Mouse (Mus musculus): ENCODE data around the gene Clip1. TPM values are rescaled to one million over a fixed set of nuclear protein-coding genes. Genes with fewer than 3 reads are reported as not detected.
A peak's percentile ranks its signal among the peaks of the same experiment; 100 is the strongest.

Clip1 gene
- polyA plus RNA-seq, 1 experiment from 2014 or later: 74.6 TPM

DNA sequence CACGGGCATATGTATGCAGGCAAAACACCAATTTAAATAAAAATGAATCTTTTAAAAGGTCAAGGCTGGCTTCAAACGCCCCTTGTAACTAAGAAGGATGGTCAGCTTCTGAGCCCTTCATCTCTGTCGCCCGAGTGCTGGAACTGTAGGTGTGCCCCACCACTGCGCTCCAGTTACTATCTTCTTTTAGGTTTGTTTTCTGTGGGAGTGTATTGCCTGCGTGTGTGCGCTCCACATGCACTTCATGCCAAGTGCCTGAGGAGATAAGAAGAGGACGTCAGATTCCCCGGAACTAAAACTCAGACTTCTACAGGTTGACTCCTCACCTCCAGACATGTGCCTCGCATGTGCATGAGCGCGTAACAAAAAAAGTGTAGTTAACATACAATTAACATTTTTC lies 16.5 kb downstream of the Clip1 start:
- Histone ChIP-seq H3K27ac (no peak overlapping the region), H3K27me3 (no peaks in the 10 kb centered on the region), H3K4me3 (no peak overlapping the region), H3K9ac (no peak overlapping the region), H3K4me2 (replicated peaks) (no peak overlapping the region), H3K36me3 (no peaks in the 10 kb centered on the region), H3K4me1 (peaks cover 10% of the 10 kb centered on the region), H3K9me3 (replicated peaks) (no peaks in the 10 kb centered on the region)
- WGBS: 92% methylated on average over 12 of the region's 12 CpGs
- ATAC-seq (ENCODE audit: low FRiP score): no peak

DNA sequence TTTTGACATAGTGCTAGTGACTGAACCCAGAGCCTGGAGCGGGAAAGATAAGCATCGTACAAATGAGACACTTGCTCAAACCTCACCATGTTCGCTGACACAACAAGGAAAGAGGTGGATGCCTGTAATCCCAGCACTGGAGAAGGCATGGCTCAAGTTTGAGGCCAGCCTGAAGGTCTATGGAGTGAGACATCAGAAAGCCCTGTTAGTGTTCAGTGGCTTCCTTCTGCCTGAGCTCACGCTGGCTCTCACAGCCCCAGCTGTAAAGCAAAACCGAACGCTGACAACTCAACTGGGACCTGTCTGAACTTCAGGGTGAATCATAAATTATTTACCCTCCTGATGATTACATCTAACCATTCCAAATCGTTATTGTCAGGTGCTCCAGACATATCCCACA lies 18.5 kb downstream of the Clip1 start:
- H3K4me3 ChIP-seq: no peak overlapping the region
- H3K36me3 ChIP-seq: no peaks in the 10 kb centered on the region
- no peak overlapping the region for H3K27ac ChIP-seq
- ATAC-seq (ENCODE audit: low FRiP score): no peak
- no peak overlapping the region for H3K4me2 ChIP-seq (replicated peaks)
- H3K27me3 ChIP-seq: no peaks in the 10 kb centered on the region
- H3K9me3 ChIP-seq (replicated peaks): no peaks in the 10 kb centered on the region
- 85% methylated on average over 7 of the region's 7 CpGs for WGBS
- peaks cover 7% of the 10 kb centered on the region; the same call in 1 of the 2 replicates for H3K4me1 ChIP-seq
- no peak overlapping the region for H3K9ac ChIP-seq

DNA sequence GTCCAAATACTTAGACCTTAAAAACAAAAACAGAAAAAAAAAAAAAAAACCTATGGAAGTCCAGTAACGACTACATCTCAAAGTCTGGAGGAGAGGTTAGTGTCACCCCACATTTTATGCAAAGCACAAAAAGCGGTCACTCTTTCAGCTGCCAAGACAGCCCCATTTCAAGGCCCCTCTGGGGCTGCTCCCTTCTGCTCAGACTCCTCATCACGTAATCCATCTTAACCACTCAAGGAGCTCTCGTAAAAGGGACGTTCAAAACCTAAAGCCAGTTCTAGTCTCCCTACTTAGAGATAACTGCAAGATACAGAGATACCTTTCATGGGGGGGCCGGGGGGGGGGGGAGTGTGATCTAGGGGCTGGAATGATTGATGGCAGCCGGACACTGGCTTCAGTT lies 20.1 kb downstream of the Clip1 start:
- Histone ChIP-seq H3K4me2 (replicated peaks) (no peak overlapping the region), H3K9me3 (replicated peaks) (no peaks in the 10 kb centered on the region), H3K4me3 (no peak overlapping the region), H3K4me1 (peaks cover 5% of the 10 kb centered on the region; the same call in 1 of the 2 replicates), H3K27ac (no peak overlapping the region), H3K27me3 (no peaks in the 10 kb centered on the region), H3K36me3 (no peaks in the 10 kb centered on the region), H3K9ac (no peak overlapping the region)
- 80% methylated on average over 7 of the region's 7 CpGs for WGBS
- ATAC-seq (ENCODE audit: low FRiP score): no peak

DNA sequence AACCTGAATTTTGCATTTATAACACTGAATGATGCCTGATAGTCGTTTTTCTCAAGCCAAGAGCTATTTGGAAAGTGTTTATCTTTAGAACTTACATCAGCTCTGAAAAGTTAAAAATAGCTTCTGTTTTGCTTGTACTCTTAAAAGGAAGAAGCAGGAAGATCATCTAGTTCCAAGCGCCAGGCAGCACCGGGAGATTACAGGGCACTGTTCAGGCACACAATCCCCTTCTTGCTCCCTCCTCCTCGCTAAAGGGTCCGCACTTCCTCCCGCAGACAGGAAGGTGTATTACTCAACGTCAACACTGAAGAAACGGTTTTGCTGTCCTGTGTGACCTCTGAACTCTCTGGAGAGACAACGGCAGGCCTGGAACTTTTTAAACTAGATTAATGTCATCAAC lies 22.4 kb downstream of the Clip1 start:
- Histone ChIP-seq H3K36me3 (no peaks in the 10 kb centered on the region), H3K4me1 (peaks cover 5% of the 10 kb centered on the region; the same call in 1 of the 2 replicates), H3K27ac (no peak overlapping the region), H3K9ac (no peak overlapping the region), H3K4me2 (replicated peaks) (no peak overlapping the region), H3K27me3 (no peaks in the 10 kb centered on the region), H3K9me3 (replicated peaks) (no peaks in the 10 kb centered on the region), H3K4me3 (no peak overlapping the region)
- no peak for ATAC-seq (ENCODE audit: low FRiP score)
- 69% methylated on average over 9 of the region's 9 CpGs for WGBS

DNA sequence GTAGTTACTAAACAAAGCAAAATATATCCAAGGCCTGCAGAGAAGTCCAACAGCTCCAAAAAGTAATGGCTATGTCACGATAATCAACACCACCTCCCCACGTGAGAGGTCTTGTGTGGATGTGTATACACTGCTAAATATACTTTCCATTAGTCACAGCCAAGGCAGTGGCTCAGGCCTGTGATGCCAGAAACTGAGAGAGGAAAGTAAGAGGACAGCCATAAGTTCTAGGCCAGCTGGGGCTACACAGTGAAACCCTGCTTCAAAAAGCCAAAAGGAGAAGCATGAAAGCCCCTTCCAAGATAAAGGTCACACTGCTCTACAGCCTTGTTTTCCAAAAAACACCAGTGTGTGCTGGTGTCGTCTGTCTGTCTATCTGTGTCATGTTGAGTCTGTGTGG lies 22.8 kb downstream of the Clip1 start:
- no peak for ATAC-seq (ENCODE audit: low FRiP score)
- WGBS: 88% methylated on average over 3 of the region's 3 CpGs

DNA sequence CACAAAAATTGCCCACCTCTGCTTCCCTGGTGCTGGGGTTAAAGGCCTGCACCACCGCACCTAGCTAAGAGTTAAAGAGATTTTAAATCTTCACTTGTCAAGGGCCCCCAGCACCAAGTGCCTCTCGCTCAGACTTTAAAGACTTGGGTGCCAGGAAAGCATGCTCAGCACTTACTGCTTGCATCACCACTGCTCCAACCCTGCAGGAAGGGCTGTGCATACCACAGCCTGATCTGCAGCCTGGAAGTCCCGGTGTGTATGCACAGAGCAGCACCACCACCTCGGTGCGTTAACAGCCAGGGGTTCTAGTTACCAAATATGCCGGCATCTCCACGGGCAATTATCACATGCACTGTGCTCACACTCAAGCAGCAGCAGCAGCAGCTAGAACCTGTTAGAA lies 26.8 kb downstream of the Clip1 start:
- Histone ChIP-seq H3K27ac (no peak overlapping the region), H3K4me3 (no peak overlapping the region), H3K4me1 (peaks cover 5% of the 10 kb centered on the region; the same call in 1 of the 2 replicates), H3K9ac (no peak overlapping the region), H3K27me3 (no peaks in the 10 kb centered on the region), H3K9me3 (replicated peaks) (no peaks in the 10 kb centered on the region), H3K36me3 (peaks cover 20% of the 10 kb centered on the region), H3K4me2 (replicated peaks) (no peak overlapping the region)
- 89% methylated on average over 7 of the region's 7 CpGs for WGBS
- no peak for ATAC-seq (ENCODE audit: low FRiP score)

More for the DNA sequence above, 22.8 kb downstream of the Clip1 start:
- no peak overlapping the region for H3K9ac ChIP-seq
- H3K27ac ChIP-seq: peak overlapping the region; percentile 4; the same call in 1 of the 2 replicates
- H3K4me2 ChIP-seq (replicated peaks): no peak overlapping the region
- no peaks in the 10 kb centered on the region for H3K9me3 ChIP-seq (replicated peaks)
- H3K4me3 ChIP-seq: no peak overlapping the region
- peaks cover 5% of the 10 kb centered on the region; the same call in 1 of the 2 replicates for H3K4me1 ChIP-seq
- H3K27me3 ChIP-seq: no peaks in the 10 kb centered on the region
- H3K36me3 ChIP-seq: no peaks in the 10 kb centered on the region

DNA sequence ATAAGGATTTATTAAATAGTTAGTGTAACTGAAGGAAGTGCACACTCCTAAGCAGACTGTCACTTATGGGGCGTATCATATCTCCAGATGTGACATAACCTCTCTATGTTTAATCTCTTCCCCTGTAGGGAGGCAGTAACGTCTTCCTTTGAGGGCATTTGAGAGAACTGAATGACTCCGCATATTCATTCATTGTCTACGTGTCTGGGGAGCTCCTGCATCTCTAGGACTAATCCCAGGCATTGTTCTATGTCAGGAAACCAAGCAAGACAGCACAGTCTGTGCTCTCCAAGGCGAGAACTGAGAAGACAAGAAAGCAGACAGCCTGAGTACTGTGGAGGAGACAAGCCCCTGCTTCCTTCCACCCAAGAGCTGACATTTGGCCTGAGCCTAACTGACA lies 29.5 kb downstream of the Clip1 start:
- no peak overlapping the region for H3K4me3 ChIP-seq
- no peak overlapping the region for H3K27ac ChIP-seq
- no peak overlapping the region for H3K9ac ChIP-seq
- no peak for ATAC-seq (ENCODE audit: low FRiP score)
- H3K4me1 ChIP-seq: peaks cover 3% of the 10 kb centered on the region; the same call in 1 of the 2 replicates
- H3K36me3 ChIP-seq: peaks cover 20% of the 10 kb centered on the region
- H3K27me3 ChIP-seq: no peaks in the 10 kb centered on the region
- 51% methylated on average over 5 of the region's 5 CpGs for WGBS
- H3K9me3 ChIP-seq (replicated peaks): no peaks in the 10 kb centered on the region
- H3K4me2 ChIP-seq (replicated peaks): no peak overlapping the region

DNA sequence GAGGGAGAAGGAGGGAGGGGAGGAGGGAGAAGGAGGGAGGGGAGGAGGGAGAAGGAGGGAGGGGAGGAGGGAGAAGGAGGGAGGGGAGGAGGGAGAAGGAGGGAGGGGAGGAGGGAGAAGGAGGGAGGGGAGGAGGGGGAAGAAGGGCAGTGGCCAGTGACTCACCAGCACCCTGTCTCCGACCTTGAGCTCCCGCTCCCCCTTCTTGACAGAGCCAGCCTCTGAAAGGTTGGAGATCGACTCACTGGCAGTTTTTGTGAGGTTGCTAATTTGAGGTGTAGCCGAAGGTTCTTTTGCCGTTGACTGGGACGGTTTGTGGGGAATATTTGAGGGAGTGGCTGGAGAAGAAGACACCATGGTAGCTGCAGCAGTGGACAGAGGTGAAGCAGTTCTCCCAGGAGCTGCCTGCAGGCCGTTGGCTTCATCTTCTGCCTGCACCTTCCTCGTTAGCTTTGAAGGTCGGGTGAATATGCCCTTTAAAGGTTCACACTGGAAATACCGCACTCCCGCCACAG lies 31.1 kb downstream of the Clip1 start:
- WGBS: 89% methylated on average over 11 of the region's 11 CpGs
- Histone ChIP-seq H3K27me3 (no peaks in the 10 kb centered on the region), H3K9me3 (replicated peaks) (no peaks in the 10 kb centered on the region), H3K4me2 (replicated peaks) (no peak overlapping the region), H3K27ac (no peak overlapping the region), H3K9ac (no peak overlapping the region), H3K4me1 (no peaks in the 10 kb centered on the region), H3K36me3 (peaks cover 24% of the 10 kb centered on the region), H3K4me3 (no peak overlapping the region)
- no peak for ATAC-seq (ENCODE audit: low FRiP score)

DNA sequence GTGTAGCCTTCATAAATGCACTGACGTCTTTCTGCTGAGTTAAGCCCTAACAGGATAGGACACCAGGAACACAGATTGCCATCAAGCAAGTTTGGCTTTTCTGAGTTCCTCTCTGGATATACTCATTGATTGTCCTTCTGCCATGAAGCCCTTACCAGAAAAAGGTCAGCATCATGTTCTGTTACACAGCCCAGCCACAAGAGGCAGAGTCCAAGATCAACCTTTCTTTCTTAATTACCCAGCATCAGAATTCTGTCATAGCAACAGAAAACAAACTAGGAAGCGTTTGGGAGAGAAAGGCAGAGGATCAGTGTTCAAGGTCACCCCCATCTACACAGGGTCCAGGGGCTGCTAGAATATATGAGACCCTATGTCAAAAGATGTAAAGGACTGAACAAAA lies 33.6 kb downstream of the Clip1 start:
- Histone ChIP-seq H3K36me3 (peaks cover 48% of the 10 kb centered on the region), H3K4me2 (replicated peaks) (no peak overlapping the region), H3K27me3 (no peaks in the 10 kb centered on the region), H3K9ac (no peak overlapping the region), H3K4me1 (no peaks in the 10 kb centered on the region), H3K9me3 (replicated peaks) (no peaks in the 10 kb centered on the region), H3K27ac (no peak overlapping the region), H3K4me3 (no peak overlapping the region)
- 73% methylated on average over 2 of the region's 2 CpGs for WGBS
- ATAC-seq (ENCODE audit: low FRiP score): no peak

DNA sequence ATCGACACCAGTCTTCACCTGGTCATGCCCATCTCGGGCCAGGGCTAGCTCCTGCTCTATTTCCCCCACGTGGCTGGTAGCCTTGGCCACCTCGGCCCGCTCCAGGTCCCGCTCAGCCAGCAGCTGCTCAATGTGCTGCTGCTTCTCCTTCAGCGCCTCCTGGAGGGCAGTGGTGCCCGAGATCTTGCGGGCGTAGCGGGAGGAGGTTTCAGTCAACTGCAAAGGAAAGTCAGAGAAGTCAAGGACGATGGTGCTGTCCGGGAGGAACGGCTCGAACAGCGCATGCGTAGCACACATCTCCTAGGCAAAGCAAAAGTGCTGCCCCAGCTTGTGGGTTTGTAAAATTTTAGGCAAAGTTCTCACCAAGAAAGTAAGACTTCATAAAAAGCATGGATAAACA lies 42.0 kb downstream of the Clip1 start:
- Histone ChIP-seq H3K27me3 (no peaks in the 10 kb centered on the region), H3K27ac (no peak overlapping the region), H3K9ac (no peak overlapping the region), H3K36me3 (peaks cover 76% of the 10 kb centered on the region), H3K4me3 (no peak overlapping the region), H3K4me1 (no peaks in the 10 kb centered on the region), H3K4me2 (replicated peaks) (no peak overlapping the region), H3K9me3 (replicated peaks) (no peaks in the 10 kb centered on the region)
- no peak for ATAC-seq (ENCODE audit: low FRiP score)
- 96% methylated on average over 17 of the region's 17 CpGs for WGBS

DNA sequence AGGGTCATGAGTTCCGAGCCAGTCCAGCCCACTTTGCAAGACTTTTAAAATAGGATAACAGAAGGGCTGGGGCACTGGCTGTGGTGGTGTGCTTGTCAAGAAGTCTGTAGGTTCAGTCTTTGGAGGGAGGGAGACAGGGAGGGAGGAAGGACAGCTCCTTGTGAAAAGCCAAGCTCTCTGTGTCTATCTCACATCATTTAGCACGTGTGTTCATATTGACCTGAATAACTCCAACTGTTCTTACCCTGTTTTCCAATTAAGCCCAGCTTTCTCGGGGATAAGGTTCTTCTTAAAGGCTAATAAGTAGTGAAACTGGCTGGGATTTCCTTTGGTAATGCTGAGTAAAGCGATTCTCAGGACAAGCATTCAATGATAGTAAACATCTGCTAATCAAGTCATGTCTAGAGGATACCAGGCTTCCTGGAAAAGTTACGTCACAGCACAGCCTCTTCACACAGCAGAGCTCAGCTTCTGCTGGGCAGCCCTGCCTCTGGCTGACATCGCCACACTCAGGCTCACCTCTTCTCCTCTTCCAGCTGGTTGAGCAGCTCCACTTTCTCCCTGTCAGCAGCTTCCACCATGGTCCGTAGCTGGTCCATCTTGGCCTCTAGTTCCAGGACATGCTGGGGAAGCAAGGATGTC lies 43.0 kb downstream of the Clip1 start:
- ATAC-seq (ENCODE audit: low FRiP score): no peak
- Histone ChIP-seq H3K27me3 (no peaks in the 10 kb centered on the region), H3K36me3 (peaks cover 71% of the 10 kb centered on the region), H3K27ac (no peak overlapping the region), H3K4me3 (no peak overlapping the region), H3K4me2 (replicated peaks) (no peak overlapping the region), H3K9me3 (replicated peaks) (no peaks in the 10 kb centered on the region), H3K9ac (no peak overlapping the region), H3K4me1 (no peaks in the 10 kb centered on the region)
- WGBS: 92% methylated on average over 7 of the region's 7 CpGs

DNA sequence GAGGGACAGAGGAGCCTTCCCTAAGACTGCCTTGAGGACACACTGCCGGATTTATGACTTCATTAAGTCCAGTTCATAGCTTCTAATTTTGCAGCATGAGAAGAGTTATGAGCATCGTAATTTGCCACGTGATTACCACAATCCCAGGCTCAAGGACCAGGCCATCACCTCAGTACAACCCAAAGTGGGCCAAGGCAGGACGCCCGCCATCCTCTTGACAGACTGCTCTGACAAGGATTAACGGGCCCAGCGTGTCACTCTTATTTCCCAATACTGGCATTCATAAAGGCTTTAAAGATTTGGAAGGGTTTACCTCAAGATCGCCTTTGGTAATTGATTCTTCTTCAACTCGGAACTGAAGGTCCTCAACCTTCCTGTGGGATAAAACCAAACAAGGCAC lies 44.2 kb downstream of the Clip1 start:
- Histone ChIP-seq H3K4me1 (no peaks in the 10 kb centered on the region), H3K4me2 (replicated peaks) (no peak overlapping the region), H3K27me3 (no peaks in the 10 kb centered on the region), H3K27ac (no peak overlapping the region), H3K36me3 (peaks cover 70% of the 10 kb centered on the region), H3K9ac (no peak overlapping the region), H3K4me3 (no peak overlapping the region), H3K9me3 (replicated peaks) (no peaks in the 10 kb centered on the region)
- WGBS: 93% methylated on average over 9 of the region's 9 CpGs
- ATAC-seq (ENCODE audit: low FRiP score): no peak

DNA sequence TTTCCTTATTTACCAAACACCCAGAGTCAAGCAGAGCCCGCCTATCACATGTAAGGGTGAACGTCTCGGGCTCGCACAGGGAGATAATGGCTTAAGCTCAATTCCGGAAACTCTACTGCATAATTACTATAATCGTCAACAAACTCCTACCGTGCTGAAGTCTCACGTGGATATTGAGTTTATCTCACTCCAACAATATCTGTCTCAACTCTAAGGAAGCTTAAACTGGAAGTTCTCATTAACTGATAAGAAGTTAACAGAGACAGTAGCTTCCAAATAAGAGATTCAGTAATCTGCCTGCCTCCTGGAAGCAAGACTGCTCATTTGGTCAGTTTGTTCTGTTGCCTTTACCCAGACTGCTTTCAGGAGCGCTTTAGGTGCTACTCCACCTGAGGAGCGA lies 53.2 kb downstream of the Clip1 start:
- no peak for ATAC-seq (ENCODE audit: low FRiP score)
- H3K4me2 ChIP-seq (replicated peaks): no peak overlapping the region
- H3K4me1 ChIP-seq: no peaks in the 10 kb centered on the region
- 95% methylated on average over 10 of the region's 10 CpGs for WGBS
- H3K36me3 ChIP-seq: peaks cover 47% of the 10 kb centered on the region
- H3K27ac ChIP-seq: no peak overlapping the region
- H3K9me3 ChIP-seq (replicated peaks): no peaks in the 10 kb centered on the region
- H3K9ac ChIP-seq: no peak overlapping the region
- no peak overlapping the region for H3K4me3 ChIP-seq
- H3K27me3 ChIP-seq: no peaks in the 10 kb centered on the region
